9 mouse cellular contexts compared by ENCODE assay signal in the genomic region with DNA sequence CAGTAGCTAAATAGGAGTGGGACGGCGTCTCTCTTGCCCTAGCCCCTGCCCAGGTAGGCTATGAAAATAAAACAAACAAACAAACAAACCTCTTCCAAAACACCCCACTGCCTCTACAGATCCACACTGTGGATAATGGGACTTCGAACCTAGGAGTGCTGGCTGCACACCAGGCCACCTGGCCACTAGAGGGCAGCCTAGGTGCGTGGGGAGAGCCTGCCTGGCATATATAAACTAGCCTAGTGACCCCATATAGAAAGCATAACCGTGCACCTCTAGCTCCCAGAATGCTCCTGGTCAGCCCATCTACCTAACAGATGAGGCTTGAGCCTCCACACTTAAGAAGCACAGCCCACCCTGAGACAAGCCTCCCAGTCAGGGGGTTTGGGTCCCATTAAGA. TPM values are rescaled to one million over a fixed set of nuclear protein-coding genes. Genes with fewer than 3 reads are reported as not detected.
DNase-seq lines count a peak whose midpoint lies in the region; ATAC-seq and TF ChIP-seq lines count a peak whose summit lies in the region.
"Had no signal": no experiment of that assay in that cellular context is flagged by ENCODE, and none has a peak within 500 bp of the region (broad histone marks: within the 10 kb centered on the region; RNA-seq: fewer than 3 reads in every experiment).

No protein-coding gene starts in this region.

- H3K9ac ChIP-seq in heart, embryonic 11.5 days (ENCODE audit: low read depth, low read length) = no peak overlapping the region
- H3K9ac ChIP-seq in liver, embryonic 14.5 days (replicated peaks) = no peak overlapping the region
- H3K9ac ChIP-seq in neural tube, embryonic 11.5 days (ENCODE audit: low read length) = no peak overlapping the region; the same call in 1 of the 2 replicates

- peak; percentile 95 for DNase-seq in heart, adult 11 months
- peak; percentile 50 to 78 for DNase-seq in cerebellum, postnatal 25 days
- DNase-seq in gastrocnemius, postnatal 10 days = peak; percentile 68
- peak; percentile 43 to 50 (median 45) for DNase-seq in liver, embryonic 14.5 days (ENCODE audit: low read depth in 3 of 3, low spot score in 3 of 3)
- DNase-seq in neural tube, embryonic 11.5 days (ENCODE audit: low spot score) = peak; percentile 62
- peak; percentile 37 to 84 for DNase-seq in thymus, postnatal 10 days (ENCODE audit: low spot score in 2 of 2)

- H3K36me3 ChIP-seq in heart, embryonic 11.5 days (ENCODE audit: control insufficient read depth, insufficient read depth, low read length) = no peaks in the 10 kb centered on the region
- H3K36me3 ChIP-seq in liver, embryonic 14.5 days (replicated peaks; ENCODE audit: control insufficient read depth, insufficient read depth, low read depth) = no peaks in the 10 kb centered on the region
- H3K36me3 ChIP-seq in neural tube, embryonic 11.5 days (ENCODE audit: control insufficient read depth, insufficient read depth, low read length) = no peaks in the 10 kb centered on the region

- H3K27me3 ChIP-seq in heart, embryonic 11.5 days (ENCODE audit: control insufficient read depth, insufficient read depth, low read length) = no peaks in the 10 kb centered on the region
- no peaks in the 10 kb centered on the region for H3K27me3 ChIP-seq in liver, embryonic 14.5 days (ENCODE audit: control insufficient read depth, insufficient read depth, low read length)
- H3K27me3 ChIP-seq in neural tube, embryonic 11.5 days (ENCODE audit: control insufficient read depth, insufficient read depth, low read length) = no peaks in the 10 kb centered on the region

- 40% methylated on average over 5 of the region's 5 CpGs for WGBS in heart, embryonic 11.5 days (ENCODE audit: insufficient replicate concordance)
- 36% methylated on average over 5 of the region's 5 CpGs for WGBS in liver, embryonic 14.5 days (ENCODE audit: insufficient replicate concordance)
- 43% methylated on average over 5 of the region's 5 CpGs for WGBS in neural tube, embryonic 11.5 days

- H3K4me1 ChIP-seq in heart, embryonic 11.5 days (ENCODE audit: control insufficient read depth, insufficient read depth, low read length) = peaks cover 13% of the 10 kb centered on the region
- peaks cover 16 to 28% of the 10 kb centered on the region in 2 experiments for H3K4me1 ChIP-seq in liver, embryonic 14.5 days (replicated peaks; ENCODE audit: control insufficient read depth in 2 of 2, insufficient read depth in 2 of 2, low read length in 1 of 2)
- peaks cover 27% of the 10 kb centered on the region for H3K4me1 ChIP-seq in neural tube, embryonic 11.5 days (ENCODE audit: control insufficient read depth, insufficient read depth, low read length)

- no peak overlapping the region for H3K4me2 ChIP-seq in heart, embryonic 11.5 days
- no peak overlapping the region for H3K4me2 ChIP-seq in liver, embryonic 14.5 days (ENCODE audit: low read depth)
- H3K4me2 ChIP-seq in neural tube, embryonic 11.5 days (ENCODE audit: low read depth) = no peak overlapping the region

- H3K4me3 ChIP-seq in heart, embryonic 11.5 days (ENCODE audit: low read depth, low read length) = no peak overlapping the region
- H3K4me3 ChIP-seq in liver, embryonic 14.5 days (ENCODE audit: insufficient read depth in 1 of 2, low read depth in 2 of 2, low read length in 2 of 2) = no peak overlapping the region
- no peak overlapping the region for H3K4me3 ChIP-seq in neural tube, embryonic 11.5 days (ENCODE audit: low read depth, low read length)

- H3K27ac ChIP-seq in heart, embryonic 11.5 days (ENCODE audit: low read depth, low read length) = no peak overlapping the region
- no peak overlapping the region for H3K27ac ChIP-seq in liver, embryonic 14.5 days
- H3K27ac ChIP-seq in neural tube, embryonic 11.5 days (ENCODE audit: low read depth, low read length) = peak overlapping the region; percentile 99

- no peak for TF ChIP-seq EP300 in liver, embryonic 14.5 days (IDR thresholded peaks at IDR 0.05; ENCODE audit: low read depth)

- H3K9me3 ChIP-seq in heart, embryonic 11.5 days (replicated peaks; ENCODE audit: control insufficient read depth, low read length) = no peaks in the 10 kb centered on the region
- H3K9me3 ChIP-seq in liver, embryonic 14.5 days (ENCODE audit: control insufficient read depth, low read length) = no peaks in the 10 kb centered on the region
- H3K9me3 ChIP-seq in neural tube, embryonic 11.5 days (ENCODE audit: control insufficient read depth, low read length) = no peaks in the 10 kb centered on the region

- no peak for ATAC-seq in heart, embryonic 11.5 days (replicated peaks; ENCODE audit: insufficient number of reproducible peaks, low FRiP score, low TSS enrichment)
- peak; percentile 52 for ATAC-seq in inflammation-experienced regulatory T-cells, adult 6 months
- peak; percentile 41; the same call in 1 of the 2 replicates for ATAC-seq in liver, embryonic 14.5 days (ENCODE audit: insufficient read depth)
- ATAC-seq in neural tube, embryonic 11.5 days (ENCODE audit: insufficient read depth, low FRiP score, low TSS enrichment) = no peak

- TF ChIP-seq CTCF in liver, embryonic 14.5 days (IDR thresholded peaks at IDR 0.05; ENCODE audit: low read depth) = peak; percentile 98

RNA-seq across cellular contexts. Expression of gene Noxa1, which starts 32.3 kb away (rescaled TPM):
- polyA plus RNA-seq in heart, embryonic 11.5 days (2014; fragmentation: Nextera tagmentation; extraction: Ambion mirVana) = 0.10 TPM in 1 of 2 replicates, not detected in the other
- not detected for total RNA-seq in gastrocnemius, postnatal 10 days (2021)
- polyA plus RNA-seq in inflammation-experienced regulatory T-cells, adult 6 months (2017; shearing (Covaris generic)) = 1 to 10 TPM in 2 of 3 experiments, under 1 TPM in 1; 0.68 to 4.2 (median 4.2) TPM
- 0.95 and 1.1 TPM in 2 replicates for polyA plus RNA-seq in liver, embryonic 14.5 days (2012; rRNA removed)
- polyA plus RNA-seq in liver, embryonic 14.5 days (2014; fragmentation: Nextera tagmentation; extraction: Ambion mirVana) = 1.2 and 1.8 TPM in 2 replicates
- 0.29 TPM in 1 of 2 replicates, not detected in the other for polyA plus RNA-seq in neural tube, embryonic 11.5 days (2014; fragmentation: Nextera tagmentation; extraction: Ambion mirVana)
- polyA plus RNA-seq: neural tube, embryonic 14.5 days had no signal

RNA-seq across cellular contexts. Expression of gene Entpd8, which starts 47.1 kb away (rescaled TPM):
- polyA plus RNA-seq in heart, embryonic 11.5 days (2014; fragmentation: Nextera tagmentation; extraction: Ambion mirVana) = not detected in 2 replicates
- not detected for total RNA-seq in gastrocnemius, postnatal 10 days (2021)
- polyA plus RNA-seq in inflammation-experienced regulatory T-cells, adult 6 months (2017; shearing (Covaris generic)) = under 1 TPM in 1 of 3 experiments, not detected in 2; 0.90 TPM
- 4.9 and 5.3 TPM in 2 replicates for polyA plus RNA-seq in liver, embryonic 14.5 days (2012; rRNA removed)
- 2.3 and 3.6 TPM in 2 replicates for polyA plus RNA-seq in liver, embryonic 14.5 days (2014; fragmentation: Nextera tagmentation; extraction: Ambion mirVana)
- polyA plus RNA-seq in neural tube, embryonic 11.5 days (2014; fragmentation: Nextera tagmentation; extraction: Ambion mirVana) = not detected in 2 replicates

RNA-seq across cellular contexts. Expression of gene Nrarp, which starts 53.4 kb away (rescaled TPM):
- 4.5 and 4.8 TPM in 2 replicates for polyA plus RNA-seq in heart, embryonic 11.5 days (2014; fragmentation: Nextera tagmentation; extraction: Ambion mirVana)
- total RNA-seq in gastrocnemius, postnatal 10 days (2021) = 10 to 100 TPM; 14.9 to 17.4 TPM
- 1 to 10 TPM in 1 of 3 experiments, under 1 TPM in 2; 0.54 to 1.2 (median 0.59) TPM for polyA plus RNA-seq in inflammation-experienced regulatory T-cells, adult 6 months (2017; shearing (Covaris generic))
- 3.7 and 3.9 TPM in 2 replicates for polyA plus RNA-seq in liver, embryonic 14.5 days (2012; rRNA removed)
- 1.8 and 1.9 TPM in 2 replicates for polyA plus RNA-seq in liver, embryonic 14.5 days (2014; fragmentation: Nextera tagmentation; extraction: Ambion mirVana)
- 53.7 and 57.8 TPM in 2 replicates for polyA plus RNA-seq in neural tube, embryonic 11.5 days (2014; fragmentation: Nextera tagmentation; extraction: Ambion mirVana)

Comparison
In these comparisons a context has a peak if more than half of its experiments do, and no peak if none do; other contexts are left out.
1. DNase-seq: peak in every context shown above with its lines; median percentile 95 in heart, adult 11 months; 68 in gastrocnemius, postnatal 10 days; 64 in cerebellum, postnatal 25 days; 62 in neural tube, embryonic 11.5 days; 60 in thymus, postnatal 10 days; 45 in liver, embryonic 14.5 days.
2. ATAC-seq: peak in inflammation-experienced regulatory T-cells, adult 6 months (single experiment) and liver, embryonic 14.5 days (single experiment); none in heart, embryonic 11.5 days (single experiment) and neural tube, embryonic 11.5 days (single experiment).